ENCODE assay signal across 8 mouse cellular contexts in the genomic region with DNA sequence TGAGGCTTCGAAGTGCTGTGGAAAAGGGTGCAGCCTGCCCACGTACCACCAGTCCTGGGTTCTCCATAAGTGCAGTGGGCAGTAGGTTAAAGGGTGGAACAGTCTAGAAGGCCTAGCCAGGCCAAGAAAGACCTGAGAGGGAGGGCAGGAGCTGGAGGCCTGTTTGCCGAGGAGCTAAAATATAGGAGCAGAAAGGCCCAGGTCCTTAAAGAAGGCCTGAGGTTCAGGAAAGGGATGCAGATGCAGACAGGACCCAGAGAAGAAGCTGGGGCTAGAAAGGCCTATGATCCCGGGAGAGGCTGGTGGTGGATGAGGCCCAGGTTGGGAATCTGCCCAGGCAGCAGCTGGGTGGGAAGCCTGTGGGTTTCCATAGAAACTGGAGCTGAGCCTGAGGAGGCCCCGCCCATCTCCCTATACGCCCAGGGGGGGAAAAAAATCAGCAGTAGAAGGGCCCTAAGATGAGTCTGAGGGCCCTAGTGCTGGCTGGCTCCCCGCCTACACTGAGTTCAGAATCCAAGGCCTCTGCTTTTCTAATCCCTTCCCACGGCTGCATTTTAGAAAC. TPM values are rescaled to one million over a fixed set of nuclear protein-coding genes. Genes with fewer than 3 reads are reported as not detected.
A peak's percentile ranks its signal among the peaks of the same experiment; 100 is the strongest.
DNase-seq lines count a peak whose midpoint lies in the region; ATAC-seq and TF ChIP-seq lines count a peak whose summit lies in the region.

Btbd19 (minus strand) TSS at position 378 of the 562 bp plus-strand sequence.

- H3K9ac ChIP-seq in ES-E14 (ENCODE audit: insufficient read depth, low read depth, low read length, poor library complexity, severe bottlenecking): peak within 1 kb of the TSS; percentile 75
- peak within 1 kb of the TSS; percentile 36; the same call in 1 of the 2 replicates for H3K9ac ChIP-seq in hindbrain, embryonic 12.5 days
- H3K9ac ChIP-seq in lung, embryonic 16.5 days (ENCODE audit: low read length): peak within 1 kb of the TSS; percentile 42

- in situ Hi-C loops in ES-E14 (cut with MboI; ENCODE audit: low sequenced_read_pairs in 2 of 2, unreplicated experiment in 2 of 2): loop anchor here in 1 of 2 experiments (25.0 kb wide), 1 partner anchor 313 kb away; the partner anchor contains the start of genes Hpdl, Mutyh and Toe1

- H3K27ac ChIP-seq in ES-E14 (ENCODE audit: insufficient read depth, low read depth, low read length, poor library complexity, severe bottlenecking): peak within 1 kb of the TSS; percentile 98
- H3K27ac ChIP-seq in hindbrain, embryonic 12.5 days: peak within 1 kb of the TSS; percentile 79
- H3K27ac ChIP-seq in lung, embryonic 16.5 days (ENCODE audit: low read length): peak within 1 kb of the TSS; percentile 80

- DNase-seq in ES-E14 (ENCODE audit: low read depth, low spot score): peak; percentile 72
- peak; percentile 88 for DNase-seq in brain, embryonic 14.5 days (ENCODE audit: low read depth)
- DNase-seq in gastrocnemius, adult 18-20 months (ENCODE audit: low spot score): peak; percentile 75
- DNase-seq in layer of hippocampus, postnatal 25 days (ENCODE audit: extremely low spot score in 1 of 2, low spot score in 1 of 2): peak; percentile 66 to 73
- DNase-seq in ovary, postnatal 14 days (ENCODE audit: low spot score): peak; percentile 64
- no peak for DNase-seq in yolk sac, embryonic 10.5 days (ENCODE audit: low spot score)

- H3K4me2 ChIP-seq in hindbrain, embryonic 12.5 days (replicated peaks): no peak within 1 kb of the TSS; the same call in 1 of the 2 replicates
- H3K4me2 ChIP-seq in lung, embryonic 16.5 days (ENCODE audit: low read depth, low read length): 0 out of 2 replicates have a peak within 1 kb of the TSS, but pooled peaks have one; percentile 11

- peak; percentile 29; the same call in 1 of the 2 replicates for ATAC-seq in hindbrain, embryonic 12.5 days (ENCODE audit: low FRiP score)
- peak; percentile 70 for ATAC-seq in lung, embryonic 16.5 days (ENCODE audit: low read depth)

- peak within 1 kb of the TSS; percentile 30 to 51 for H3K4me3 ChIP-seq in ES-E14 (ENCODE audit: insufficient read depth in 1 of 2, low read depth in 1 of 2, low read length in 2 of 2, poor library complexity in 1 of 2, severe bottlenecking in 1 of 2)
- no peak within 1 kb of the TSS for H3K4me3 ChIP-seq in hindbrain, embryonic 12.5 days
- H3K4me3 ChIP-seq in lung, embryonic 16.5 days (ENCODE audit: low read length): no peak within 1 kb of the TSS

- H3K9me3 ChIP-seq in ES-E14 (ENCODE audit: control insufficient read depth, insufficient read depth, low read depth, low read length): no peaks in the 10 kb centered on the region
- no peaks in the 10 kb centered on the region for H3K9me3 ChIP-seq in hindbrain, embryonic 12.5 days (replicated peaks)
- H3K9me3 ChIP-seq in lung, embryonic 16.5 days (ENCODE audit: control insufficient read depth, low read length): no peaks in the 10 kb centered on the region

- no peak for TF ChIP-seq CTCF in brain, embryonic 14.5 days (IDR thresholded peaks at IDR 0.05; ENCODE audit: borderline replicate concordance, extremely low read depth, insufficient read depth, insufficient read length)

- H3K27me3 ChIP-seq in hindbrain, embryonic 12.5 days: no peaks in the 10 kb centered on the region
- no peaks in the 10 kb centered on the region for H3K27me3 ChIP-seq in lung, embryonic 16.5 days (ENCODE audit: control insufficient read depth, insufficient read depth, low read depth, low read length)

- peaks cover 25% of the 10 kb centered on the region for H3K36me3 ChIP-seq in ES-E14 (ENCODE audit: control insufficient read depth, insufficient read depth, low read length, poor library complexity, severe bottlenecking)
- peaks cover 22% of the 10 kb centered on the region for H3K36me3 ChIP-seq in hindbrain, embryonic 12.5 days
- H3K36me3 ChIP-seq in lung, embryonic 16.5 days (ENCODE audit: control insufficient read depth, insufficient read depth, low read length): no peaks in the 10 kb centered on the region

- TF ChIP-seq POLR2A in brain, embryonic 14.5 days (IDR thresholded peaks at IDR 0.05; ENCODE audit: borderline replicate concordance, extremely low read depth, insufficient read depth, insufficient read length, poor library complexity, severe bottlenecking): no peak

- WGBS in hindbrain, embryonic 12.5 days: 30% methylated on average over 8 of the region's 8 CpGs
- 24% methylated on average over 8 of the region's 8 CpGs for WGBS in lung, embryonic 16.5 days

- peaks cover 7 to 46% of the 10 kb centered on the region in 2 experiments; a peak in 3 of 4 replicates for H3K4me1 ChIP-seq in ES-E14 (ENCODE audit: control insufficient read depth in 2 of 2, insufficient read depth in 2 of 2, low read length in 2 of 2, poor library complexity in 1 of 2)
- peaks cover 36% of the 10 kb centered on the region for H3K4me1 ChIP-seq in hindbrain, embryonic 12.5 days
- peaks cover 28% of the 10 kb centered on the region for H3K4me1 ChIP-seq in lung, embryonic 16.5 days (replicated peaks; ENCODE audit: control insufficient read depth, insufficient read depth, low read length)

TF ChIP-seq in ES-E14, 5 proteins besides CTCF, POLR2A, EP300 and RAD21:
- no peak for TF ChIP-seq ZNF384 (IDR thresholded peaks at IDR 0.05; ENCODE audit: low read depth, low read length)
- TF ChIP-seq MAFK (IDR thresholded peaks at IDR 0.05; ENCODE audit: insufficient read depth, low read depth, low read length): no peak
- TF ChIP-seq ZC3H11A (IDR thresholded peaks at IDR 0.05; ENCODE audit: borderline replicate concordance, low read depth, low read length): no peak
- no peak for TF ChIP-seq CHD2 (IDR thresholded peaks at IDR 0.05; ENCODE audit: low read depth, low read length)
- no peak for TF ChIP-seq HCFC1 (IDR thresholded peaks at IDR 0.05; ENCODE audit: borderline replicate concordance, insufficient read depth, low read length)

RNA-seq across cellular contexts. Expression of gene Btbd19, which starts in this region (rescaled TPM):
- total RNA-seq in ES-E14 (2012; rRNA removed): 51.2 and 87.1 TPM in 2 replicates
- polyA plus RNA-seq in brain, embryonic 14.5 days (2012; rRNA removed): 6.5 and 7.9 TPM in 2 replicates
- total RNA-seq in gastrocnemius, adult 18-20 months (2021): 1 to 10 TPM; 1.5 to 2.3 TPM
- polyA plus RNA-seq in hindbrain, embryonic 12.5 days (2016; fragmentation: Nextera tagmentation; extraction: Ambion mirVana): 4.0 and 4.5 TPM in 2 replicates
- 10 to 100 TPM; 10.5 to 12.1 TPM for total RNA-seq in layer of hippocampus, postnatal 25 days (2021)
- polyA plus RNA-seq in lung, embryonic 16.5 days (2015; fragmentation: Nextera tagmentation; extraction: Ambion mirVana): 4.5 and 4.9 TPM in 2 replicates

Comparison
In these comparisons a context has a peak if more than half of its experiments do, and no peak if none do; other contexts are left out.
1. H3K4me3 ChIP-seq: peak in ES-E14 (2 of 2); none in hindbrain, embryonic 12.5 days (single experiment) and lung, embryonic 16.5 days (single experiment).
2. Peak in every context shown above with its lines, with median percentiles within 50 percentile points of each other: H3K27ac ChIP-seq and H3K9ac ChIP-seq.